Mouse (Mus musculus) cortical plate, adult 2 months (tissue): ENCODE results near the gene Tmprss5. TPM values are rescaled to one million over a fixed set of nuclear protein-coding genes. Genes with fewer than 3 reads are reported as not detected.

Source experiments
- H3K27ac ChIP-seq: fragments of 200-500 bp; 2 replicates; pipeline ENCODE4 v1.5.1; 2012; ENCODE audit warnings: low read length, control low read depth, inconsistent platforms; ENCODE audit not compliant: insufficient read depth
- H3K4me1 ChIP-seq: fragments of 200-500 bp; 2 replicates; pipeline ENCODE4 v1.6.1; 2011; ENCODE audit warnings: low read length; ENCODE audit not compliant: control insufficient read depth, insufficient read depth
- H3K4me3 ChIP-seq: fragments of 200-500 bp; 2 replicates; pipeline ENCODE4 v1.5.1; 2011; ENCODE audit warnings: mild to moderate bottlenecking, low read length, control low read depth; ENCODE audit not compliant: insufficient read depth
- CTCF ChIP-seq: fragments of 200-500 bp; IDR thresholded peaks from 2 replicates; pipeline ENCODE4 v1.5.1; 2011; ENCODE audit warnings: mild to moderate bottlenecking, control low read depth, low read length; ENCODE audit not compliant: insufficient read depth; ENCODE audit errors: extremely low read depth
- POLR2A ChIP-seq: fragments of 200-500 bp; IDR thresholded peaks from 2 replicates; pipeline ENCODE4 v1.6.1; 2011; ENCODE audit warnings: mild to moderate bottlenecking, low read length, control low read depth; ENCODE audit not compliant: insufficient read depth; ENCODE audit errors: extremely low read depth
- polyA plus RNA-seq: library from polyadenylated mRNA; depleted of rRNA; stranded (reverse); fragments of >200 nt; gene quantifications from 2 replicates; pipeline ENCODE4 v1.2.3, GENCODE M21; 2012; rRNA removed

The Tmprss5 gene
- 2.2 and 2.8 TPM in 2 replicates for polyA plus RNA-seq

- Histone ChIP-seq H3K27ac (no peak within 1 kb of the TSS), H3K4me1 (no peaks in the 10 kb centered on the region), H3K4me3 (no peak within 1 kb of the TSS)
- TF ChIP-seq CTCF (no peak), POLR2A (no peak)
Measured at GRCm38 (mm10) chr9:49081107-49081506, at the start of gene Tmprss5. Gene Tmprss5 (plus strand): TSS chr9:49081260.

GRCm38 (mm10) chr9:49034764-49035163 lies 46.3 kb upstream of the Tmprss5 start:
- Histone ChIP-seq H3K4me3 (no peak overlapping the region), H3K4me1 (no peaks in the 10 kb centered on the region), H3K27ac (no peak overlapping the region)
- no peak for TF ChIP-seq CTCF
- TF ChIP-seq POLR2A = no peak

GRCm38 (mm10) chr9:49050901-49051300 lies 30.2 kb upstream of the Tmprss5 start:
- Histone ChIP-seq H3K4me3 (no peak overlapping the region), H3K4me1 (no peaks in the 10 kb centered on the region; the same call in 1 of the 2 replicates), H3K27ac (no peak overlapping the region)
- TF ChIP-seq POLR2A (no peak), CTCF (no peak)

GRCm38 (mm10) chr9:49051349-49051748 lies 29.7 kb upstream of the Tmprss5 start:
- Histone ChIP-seq H3K4me1 (no peaks in the 10 kb centered on the region; the same call in 1 of the 2 replicates), H3K27ac (no peak overlapping the region), H3K4me3 (no peak overlapping the region)
- TF ChIP-seq POLR2A (no peak), CTCF (peak; percentile 84)

- H3K27ac ChIP-seq = no peak overlapping the region
- H3K4me1 ChIP-seq = no peaks in the 10 kb centered on the region; the same call in 1 of the 2 replicates
- TF ChIP-seq CTCF = no peak
- no peak for TF ChIP-seq POLR2A
- no peak overlapping the region for H3K4me3 ChIP-seq
Measured at GRCm38 (mm10) chr9:49054028-49054427, 27.0 kb upstream of the Tmprss5 start.

GRCm38 (mm10) chr9:49055333-49056205 lies 25.5 kb upstream of the Tmprss5 start, which contains the start of gene Zw10:
Gene Zw10 (plus strand): TSS chr9:49055613.
- Histone ChIP-seq H3K27ac (peak within 1 kb of the TSS; percentile 30; the same call in 1 of the 2 replicates), H3K4me1 (no peaks in the 10 kb centered on the region; the same call in 1 of the 2 replicates)
- TF ChIP-seq POLR2A (peak; percentile 84), CTCF (no peak)

GRCm38 (mm10) chr9:49076847-49077246 lies 4.2 kb upstream of the Tmprss5 start:
- Histone ChIP-seq H3K4me3 (no peak overlapping the region), H3K4me1 (no peaks in the 10 kb centered on the region), H3K27ac (no peak overlapping the region)
- TF ChIP-seq POLR2A = no peak
- no peak for TF ChIP-seq CTCF

More at GRCm38 (mm10) chr9:49055333-49056205, 25.5 kb upstream of the Tmprss5 start, which contains the start of gene Zw10:
- H3K4me3 ChIP-seq = peak within 1 kb of the TSS; percentile 68

GRCm38 (mm10) chr9:49081561-49081960 lies 501 bp downstream of the Tmprss5 start:
- peak; percentile 87 for TF ChIP-seq CTCF
- TF ChIP-seq POLR2A = no peak

GRCm38 (mm10) chr9:49087317-49087716 lies 6.3 kb downstream of the Tmprss5 start:
- TF ChIP-seq CTCF (no peak), POLR2A (no peak)
- H3K27ac ChIP-seq = no peak overlapping the region
- no peak overlapping the region for H3K4me3 ChIP-seq
- no peaks in the 10 kb centered on the region for H3K4me1 ChIP-seq

More at GRCm38 (mm10) chr9:49081561-49081960, 501 bp downstream of the Tmprss5 start:
- no peak overlapping the region for H3K4me3 ChIP-seq
- no peak overlapping the region for H3K27ac ChIP-seq
- H3K4me1 ChIP-seq = no peaks in the 10 kb centered on the region

- Histone ChIP-seq H3K4me1 (no peaks in the 10 kb centered on the region), H3K27ac (no peak overlapping the region)
- TF ChIP-seq POLR2A (no peak), CTCF (no peak)
Measured at GRCm38 (mm10) chr9:49098871-49099270, 17.8 kb downstream of the Tmprss5 start.

More at GRCm38 (mm10) chr9:49098871-49099270, 17.8 kb downstream of the Tmprss5 start:
- no peak overlapping the region for H3K4me3 ChIP-seq
